Mouse (Mus musculus) layer of hippocampus, postnatal 14 days (tissue): Measurements from ENCODE around the gene Arhgef3. TPM values are rescaled to one million over a fixed set of nuclear protein-coding genes. Genes with fewer than 3 reads are reported as not detected.

ENCODE experiments used
- microRNA-seq, 2 experiments: library from miRNA; unstranded; fragments of <30 nt; microRNA quantifications; one replicate each; pipeline ENCODE4 v1.2.0; 2021
- total RNA-seq, 2 experiments: library from RNA; stranded (reverse); gene quantifications; 2 replicates each; pipeline ENCODE4 v1.2.3; 2021

Gene Arhgef3
- total RNA-seq, 2 experiments from 2014 or later = 53.9 to 55.8 TPM

Small RNAs within 50 kb of the gene (microRNA-seq; reads per million reads assigned to microRNA genes)
- 0 reads per million in 2 experiments for gene Gm23633

Other genes with a start within 250 kb of the Arhgef3 start
- gene Asb14, start 220.3 kb upstream of the Arhgef3 start, total RNA-seq = under 1 TPM in 1 of 2 experiments, not detected in 1; 0.16 TPM
- 10 to 100 TPM; 58.3 to 61.3 TPM for gene Appl1, start 143.7 kb upstream of the Arhgef3 start, total RNA-seq
- gene Hesx1, start 120.5 kb upstream of the Arhgef3 start, total RNA-seq = not detected
- gene Il17rd, start 76.0 kb upstream of the Arhgef3 start, total RNA-seq = 1 to 10 TPM; 3.9 to 4.3 TPM